Mouse (Mus musculus) layer of hippocampus, adult 2 months (tissue): ENCODE data around the gene Cyp3a41a. TPM values are rescaled to one million over a fixed set of nuclear protein-coding genes. Genes with fewer than 3 reads are reported as not detected.
"Not testable (repeated sequence)": the region's sequence is repeated elsewhere in the genome, so short reads cannot be mapped to it uniquely, and the experiment has no call there.

Experiments
- DNase-seq, 2 experiments: peaks; one replicate each; pipeline ENCODE4 v3.0.0; 2022; ENCODE audit warnings: low spot score in 2 of 2
- H3K27ac ChIP-seq: fragments of 200-600 bp; 2 replicates; pipeline ENCODE4 v1.8.1; 2022
- H3K4me3 ChIP-seq: fragments of 200-600 bp; 2 replicates; pipeline ENCODE4 v1.8.1; 2022; ENCODE audit warnings: mild to moderate bottlenecking
- CTCF ChIP-seq: fragments of 200-600 bp; conservative IDR thresholded peaks from 2 replicates; pipeline ENCODE4 v1.8.1; 2022; ENCODE audit warnings: antibody characterized with exemption, mild to moderate bottlenecking, moderate library complexity
- long read RNA-seq, 2 experiments: library from polyadenylated mRNA; stranded (forward); transcript quantifications; one replicate each; pipeline ENCODE4 v2.0.0; 2021; ENCODE audit warnings: borderline mapping rate in 2 of 2
- total RNA-seq, 2 experiments: library from RNA; stranded (reverse); gene quantifications; 2 replicates each; pipeline ENCODE4 v1.2.3; 2021

The Cyp3a41a gene
- not detected for total RNA-seq
- long read RNA-seq, experiment 1: 0 reads
- long read RNA-seq, experiment 2: 0 reads

- DNase-seq, H3K27ac ChIP-seq, H3K4me3 ChIP-seq: not testable (repeated sequence)
Observed at GRCm38 (mm10) chr5:145720036-145720435, at the start of gene Cyp3a41a. TSS of gene Cyp3a41a (minus strand) at chr5:145720136.

DNA sequence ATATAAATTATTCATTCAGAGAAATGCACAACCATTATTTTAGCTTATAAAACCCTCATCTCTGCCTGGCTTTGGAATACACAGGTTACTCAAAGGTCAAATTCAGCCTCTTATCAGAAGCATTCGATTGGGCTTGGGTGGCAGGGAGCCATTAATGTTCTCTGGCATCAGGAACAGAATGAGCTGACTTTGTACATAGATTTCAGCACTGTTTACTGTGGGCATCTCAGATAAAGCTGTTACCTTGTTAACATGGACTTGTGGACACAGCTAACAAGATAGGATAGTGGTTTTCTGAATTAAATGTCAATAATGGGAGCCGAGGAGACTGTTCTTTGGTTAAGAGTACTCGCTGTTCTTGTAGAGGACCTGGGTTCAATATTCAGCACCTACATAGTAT, 17.6 kb upstream of the Cyp3a41a start:
- not testable (repeated sequence) for H3K27ac ChIP-seq, H3K4me3 ChIP-seq, DNase-seq

- DNase-seq, H3K27ac ChIP-seq, H3K4me3 ChIP-seq: not testable (repeated sequence)
Observed at GRCm38 (mm10) chr5:145714296-145714695, 5.6 kb downstream of the Cyp3a41a start.

DNA sequence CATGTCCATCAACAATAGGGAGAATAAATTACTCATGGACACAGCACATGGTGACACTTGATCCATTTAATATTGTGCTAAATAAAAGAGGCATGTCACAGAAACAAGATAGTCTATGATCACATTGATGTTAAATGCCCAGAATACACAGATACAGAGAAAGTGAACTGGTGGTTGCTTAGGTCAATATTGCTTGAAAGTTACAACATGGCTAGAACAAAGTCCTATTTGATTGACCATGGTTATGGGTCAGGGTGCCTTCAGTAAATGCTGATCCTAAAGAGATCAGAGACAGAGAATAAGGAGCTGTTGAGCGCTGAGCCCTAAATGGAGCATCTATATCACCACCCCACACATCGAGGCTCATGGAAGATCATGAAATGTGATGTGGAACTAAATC, 12.6 kb downstream of the Cyp3a41a start:
- H3K4me3 ChIP-seq, H3K27ac ChIP-seq, DNase-seq: not testable (repeated sequence)

DNA sequence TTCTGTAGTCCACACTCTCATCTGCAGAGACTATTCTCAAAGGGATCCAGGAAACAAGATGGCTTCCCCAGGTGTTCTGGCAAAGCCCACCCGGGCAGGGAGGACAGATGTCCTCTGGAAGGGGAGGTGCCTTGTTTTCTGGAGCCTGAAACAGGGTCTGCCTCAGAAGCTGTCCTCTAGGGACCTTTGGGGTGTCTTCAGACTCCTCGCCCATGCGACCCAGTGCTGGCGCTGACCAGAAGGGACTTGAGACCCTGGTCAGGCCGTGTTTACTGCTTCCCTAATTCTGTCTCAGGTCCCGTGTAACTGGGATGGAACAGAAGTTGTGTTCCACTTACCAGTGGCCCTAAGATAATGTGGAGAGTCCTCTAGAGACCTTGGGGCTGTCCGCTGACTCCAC, 57.9 kb downstream of the Cyp3a41a start:
- no peak for DNase-seq
- H3K27ac ChIP-seq: no peak overlapping the region
- H3K4me3 ChIP-seq: no peak overlapping the region
- no peak for TF ChIP-seq CTCF

DNA sequence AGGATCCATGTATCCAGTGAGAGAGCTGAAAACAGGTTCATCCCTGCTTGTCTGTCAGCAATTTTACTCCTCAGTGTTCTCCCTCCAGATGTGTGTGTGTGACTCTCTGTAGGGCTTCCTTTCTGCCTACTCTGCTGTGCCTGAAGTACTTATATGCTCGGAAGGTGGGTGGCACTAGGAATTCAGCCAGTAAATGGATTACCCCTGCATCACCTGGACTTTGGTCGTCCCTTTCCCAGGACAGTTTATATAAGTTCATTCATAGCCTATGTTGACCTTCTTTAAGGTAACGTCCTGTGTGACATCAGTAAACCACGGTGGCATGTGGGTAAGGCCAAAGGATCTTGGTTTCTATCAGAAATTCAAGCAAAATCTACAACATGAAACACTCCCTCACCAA, 72.2 kb downstream of the Cyp3a41a start:
- DNase-seq: no peak
- Histone ChIP-seq H3K27ac (no peak overlapping the region), H3K4me3 (no peak overlapping the region)
- no peak for TF ChIP-seq CTCF

Other genes with a start within 250 kb of the Cyp3a41a start
- not detected for gene Cyp3a41b, start 135.4 kb downstream of the Cyp3a41a start, total RNA-seq
- gene Cyp3a44, start 85.7 kb upstream of the Cyp3a41a start, total RNA-seq: not detected
- gene Cyp3a11, start 159.8 kb upstream of the Cyp3a41a start, total RNA-seq: not detected